Mouse (Mus musculus) liver, embryonic 15.5 days (tissue): ENCODE results near the gene Kl. TPM values are rescaled to one million over a fixed set of nuclear protein-coding genes. Genes with fewer than 3 reads are reported as not detected.
A peak's percentile ranks its signal among the peaks of the same experiment; 100 is the strongest.

Source experiments
- ATAC-seq: fragments of 200-750 bp; cut with Nextera tagmentation; 2 replicates; pipeline ENCODE4 v1.8.0; 2017; ENCODE audit warnings: moderate number of reproducible peaks, mild to moderate bottlenecking, moderate library complexity; ENCODE audit not compliant: insufficient read depth
- H3K27ac ChIP-seq: fragments of 300-500 bp; sonication (generic); replicated peaks from 2 replicates; pipeline ENCODE4 v1.5.1; 2015; ENCODE audit warnings: mild to moderate bottlenecking, inconsistent platforms
- H3K27me3 ChIP-seq: fragments of 300-500 bp; sonication (generic); 2 replicates; pipeline ENCODE4 v1.6.1; 2015; ENCODE audit warnings: mild to moderate bottlenecking, inconsistent platforms
- H3K36me3 ChIP-seq: fragments of 300-500 bp; sonication (generic); replicated peaks from 2 replicates; pipeline ENCODE4 v1.6.1; 2015; ENCODE audit warnings: moderate library complexity, mild to moderate bottlenecking, inconsistent platforms
- H3K4me1 ChIP-seq: fragments of 300-500 bp; sonication (generic); replicated peaks from 2 replicates; pipeline ENCODE4 v1.6.1; 2015; ENCODE audit warnings: inconsistent platforms
- H3K4me2 ChIP-seq: fragments of 300-500 bp; sonication (generic); 2 replicates; pipeline ENCODE4 v1.6.1; 2015; ENCODE audit warnings: moderate library complexity, mild to moderate bottlenecking, inconsistent platforms
- H3K4me3 ChIP-seq: fragments of 300-500 bp; sonication (generic); replicated peaks from 2 replicates; pipeline ENCODE4 v1.5.1; 2015; ENCODE audit warnings: mild to moderate bottlenecking, inconsistent platforms
- H3K9ac ChIP-seq: fragments of 300-500 bp; sonication (generic); 2 replicates; pipeline ENCODE4 v1.6.1; 2015; ENCODE audit warnings: moderate library complexity, mild to moderate bottlenecking, inconsistent platforms
- H3K9me3 ChIP-seq: fragments of 300-500 bp; sonication (generic); replicated peaks from 2 replicates; pipeline ENCODE4 v1.6.1; 2016; ENCODE audit warnings: inconsistent platforms
- WGBS: fragments of 180-500 bp; shearing (Covaris S2); methylation state at CpG from one replicate; pipeline ENCODE4 v1.1.7; 2015; ENCODE audit warnings: mixed read lengths; ENCODE audit not compliant: insufficient replicate concordance; 5-methylcytosine and 5-hydroxymethylcytosine counted together
- polyA plus RNA-seq: library from polyadenylated mRNA; unstranded; fragments of >200 nt; fragmentation: Nextera tagmentation; extraction: Ambion mirVana; gene quantifications from 2 replicates; pipeline ENCODE4 v1.2.1, GENCODE M21; 2015

Gene Kl
- polyA plus RNA-seq, 1 experiment from 2014 or later = 0.09 TPM

DNA sequence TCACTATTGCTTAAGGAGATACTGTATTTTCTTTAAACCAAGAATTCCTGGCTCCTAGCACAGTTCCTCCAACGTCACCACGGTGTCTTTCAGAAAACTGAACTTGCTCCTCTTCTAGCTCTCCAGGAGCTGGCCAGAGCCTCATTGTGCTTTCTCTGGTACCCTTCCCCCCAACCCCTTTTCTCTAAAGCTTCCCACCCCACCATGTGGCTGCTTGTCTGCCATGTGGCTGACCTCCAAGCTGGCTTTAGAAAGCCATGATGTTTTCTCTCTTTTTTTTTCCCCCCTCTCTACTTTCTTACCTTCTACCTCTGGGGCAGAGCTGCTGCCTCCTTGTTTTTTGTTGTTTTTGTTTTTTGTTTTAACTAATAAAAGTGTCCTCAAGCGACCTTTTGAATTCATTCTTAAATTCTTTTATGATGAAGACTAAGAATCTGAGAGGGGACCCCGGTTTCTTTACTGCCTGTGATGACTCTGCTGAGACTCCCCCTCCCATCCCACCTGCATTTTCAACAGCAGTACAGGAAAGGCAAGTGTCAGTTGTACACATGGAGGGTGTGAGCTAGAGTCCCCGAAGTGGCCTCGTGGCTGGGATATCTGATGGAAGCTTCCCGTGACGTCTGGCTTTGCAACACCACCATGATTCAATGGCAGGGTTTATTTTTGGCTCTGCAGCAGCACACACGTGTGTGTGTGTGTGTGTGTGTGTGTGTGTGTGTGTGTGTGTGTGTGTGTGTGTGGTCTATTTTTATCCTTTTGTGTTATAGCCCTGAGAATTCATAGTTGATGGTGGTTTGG is 82.5 kb downstream of the Kl start:
- no peaks in the 10 kb centered on the region for H3K27me3 ChIP-seq
- H3K4me1 ChIP-seq = no peaks in the 10 kb centered on the region
- H3K9ac ChIP-seq = no peak overlapping the region
- no peak overlapping the region for H3K27ac ChIP-seq
- no peak overlapping the region for H3K4me2 ChIP-seq
- WGBS = 32% methylated on average over 9 of the region's 9 CpGs
- ATAC-seq = no peak
- no peak overlapping the region for H3K4me3 ChIP-seq
- no peaks in the 10 kb centered on the region for H3K36me3 ChIP-seq
- H3K9me3 ChIP-seq = no peaks in the 10 kb centered on the region

DNA sequence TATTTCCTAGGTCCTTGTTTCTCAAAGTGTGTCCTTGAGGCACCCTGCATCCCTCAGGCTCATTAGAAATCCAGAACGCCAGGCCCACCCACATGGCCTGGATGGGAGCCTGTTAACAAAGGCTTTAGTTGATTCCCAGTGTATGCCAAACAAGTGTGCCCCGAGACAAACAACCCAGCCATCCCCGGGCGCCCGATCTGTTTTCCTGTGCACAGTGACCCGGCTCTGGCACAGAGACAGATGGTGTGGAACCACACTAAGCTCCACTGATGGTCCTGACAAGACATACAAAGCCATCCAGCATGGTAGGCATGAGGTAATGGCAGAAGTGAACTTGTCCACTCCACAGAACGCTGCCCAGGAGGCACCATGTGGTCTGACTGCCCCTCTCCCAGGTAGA is 85.5 kb downstream of the Kl start:
- H3K9ac ChIP-seq = no peak overlapping the region
- H3K4me1 ChIP-seq = no peaks in the 10 kb centered on the region
- H3K4me3 ChIP-seq = no peak overlapping the region
- H3K4me2 ChIP-seq = no peak overlapping the region
- H3K9me3 ChIP-seq = no peaks in the 10 kb centered on the region
- ATAC-seq = no peak
- H3K27ac ChIP-seq = no peak overlapping the region
- H3K27me3 ChIP-seq = no peaks in the 10 kb centered on the region
- WGBS = 72% methylated on average over 7 of the region's 7 CpGs
- H3K36me3 ChIP-seq = no peaks in the 10 kb centered on the region

DNA sequence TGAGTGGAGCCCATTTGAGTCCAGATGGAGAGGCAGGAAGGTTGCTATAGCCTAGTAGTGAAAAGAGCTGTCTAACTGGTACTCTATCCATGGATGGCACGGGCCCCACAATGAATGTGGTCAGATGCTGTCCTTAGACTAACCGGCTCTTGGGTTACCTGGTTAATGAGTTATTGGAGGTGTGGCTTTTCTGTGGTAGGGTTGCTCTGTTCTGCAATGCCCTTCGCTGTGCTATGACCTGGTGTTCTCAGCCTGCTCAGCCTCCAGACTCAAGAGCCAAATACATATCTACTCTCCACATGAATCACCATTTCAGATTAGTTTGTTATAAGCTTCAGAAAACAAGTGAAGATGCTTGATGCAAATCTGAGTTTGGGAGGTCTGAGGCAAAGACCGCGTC is 90.5 kb downstream of the Kl start:
- H3K27me3 ChIP-seq = no peaks in the 10 kb centered on the region
- no peaks in the 10 kb centered on the region for H3K9me3 ChIP-seq
- peak; percentile 49; the same call in 1 of the 2 replicates for ATAC-seq
- 75% methylated on average over 5 of the region's 5 CpGs for WGBS
- 0 out of 2 replicates have a peak, but pooled peaks cover 3% of the 10 kb centered on the region for H3K36me3 ChIP-seq
- H3K9ac ChIP-seq = no peak overlapping the region
- no peak overlapping the region for H3K4me3 ChIP-seq
- H3K4me1 ChIP-seq = no peaks in the 10 kb centered on the region
- H3K27ac ChIP-seq = no peak overlapping the region
- H3K4me2 ChIP-seq = no peak overlapping the region
